ENCODE assay signal across 10 mouse cellular contexts in the genomic region with DNA sequence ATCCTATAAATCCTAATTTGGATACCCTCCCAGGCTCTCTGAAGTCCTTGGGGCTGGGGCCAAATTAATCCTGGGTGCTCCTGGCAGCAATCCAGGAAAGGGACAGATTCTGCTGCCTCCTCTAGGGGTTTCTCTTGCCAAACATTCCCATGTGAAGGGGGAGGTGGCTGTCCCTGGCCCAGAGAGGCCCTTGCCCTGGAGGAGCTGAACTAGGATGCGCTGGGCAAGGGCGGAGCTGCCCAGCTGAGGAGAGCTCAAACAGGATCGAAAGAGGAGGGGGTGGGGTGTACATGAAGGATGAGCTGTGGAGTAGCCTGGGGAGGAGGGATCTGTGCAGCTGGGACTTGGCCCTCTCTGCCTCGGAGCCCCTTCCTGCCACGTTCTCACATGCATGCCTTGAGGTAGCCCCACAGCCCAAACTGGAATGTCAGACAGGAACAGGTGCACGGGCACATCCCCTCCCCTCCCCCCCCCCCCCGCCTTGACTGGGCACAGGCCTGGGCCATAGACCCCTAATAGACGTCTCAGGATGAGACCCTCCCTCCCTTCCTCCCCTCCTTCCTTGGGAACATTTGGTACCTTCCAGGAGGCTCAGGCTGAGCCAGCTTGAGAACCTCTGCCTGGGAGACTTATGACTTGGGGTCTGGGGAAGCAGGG.
DNase-seq lines count a peak whose midpoint lies in the region; ATAC-seq and TF ChIP-seq lines count a peak whose summit lies in the region.
"Had no signal": no experiment of that assay in that cellular context is flagged by ENCODE, and none has a peak within 500 bp of the region (broad histone marks: within the 10 kb centered on the region; RNA-seq: fewer than 3 reads in every experiment).

No protein-coding gene starts in this region.

- H3K36me3 ChIP-seq in hindbrain, postnatal 0 days (ENCODE audit: insufficient read depth, low read length) = no peaks in the 10 kb centered on the region
- no peaks in the 10 kb centered on the region for H3K36me3 ChIP-seq in midbrain, embryonic 12.5 days
- H3K36me3 ChIP-seq: liver, embryonic 15.5 days had no signal

- no peak overlapping the region for H3K9ac ChIP-seq in hindbrain, postnatal 0 days (replicated peaks; ENCODE audit: low read length)
- no peak overlapping the region for H3K9ac ChIP-seq in midbrain, embryonic 12.5 days (replicated peaks)
- H3K9ac ChIP-seq: liver, embryonic 15.5 days had no signal

- no peaks in the 10 kb centered on the region for H3K4me1 ChIP-seq in lung, adult 2 months (ENCODE audit: control insufficient read depth, insufficient read depth, low read length)
- peaks cover 9% of the 10 kb centered on the region for H3K4me1 ChIP-seq in hindbrain, postnatal 0 days (ENCODE audit: insufficient read depth, low read length)
- H3K4me1 ChIP-seq in midbrain, embryonic 12.5 days = peaks cover 35% of the 10 kb centered on the region
- H3K4me1 ChIP-seq: liver, embryonic 15.5 days had no signal

- H3K9me3 ChIP-seq in hindbrain, postnatal 0 days (ENCODE audit: low read length) = no peaks in the 10 kb centered on the region
- peaks cover under 1% of the 10 kb centered on the region; the same call in 1 of the 2 replicates for H3K9me3 ChIP-seq in midbrain, embryonic 12.5 days
- H3K9me3 ChIP-seq: liver, embryonic 15.5 days had no signal

- DNase-seq in lung, adult 18-20 months = peak; percentile 4 to 13
- DNase-seq in lung, adult 2 months = no peak
- peak; percentile 55 for DNase-seq in hindbrain, postnatal 0 days (ENCODE audit: low spot score)
- no peak for DNase-seq in left cerebral cortex, adult 18-20 months (ENCODE audit: low spot score in 2 of 2)
- no peak for DNase-seq in spleen, postnatal 14 days (ENCODE audit: low spot score in 2 of 2)
- no peak for DNase-seq in MN1 (ENCODE audit: low spot score)
- DNase-seq in thymus, postnatal 14 days = no peak
- DNase-seq: kidney, adult 18-20 months had no signal

- H3K4me2 ChIP-seq in hindbrain, postnatal 0 days (ENCODE audit: low read depth, low read length) = no peak overlapping the region
- peak overlapping the region; percentile 23 for H3K4me2 ChIP-seq in midbrain, embryonic 12.5 days (replicated peaks)
- H3K4me2 ChIP-seq: liver, embryonic 15.5 days had no signal

- no peak for TF ChIP-seq CTCF in lung, adult 2 months (IDR thresholded peaks at IDR 0.05; ENCODE audit: insufficient read depth, low read length)
- TF ChIP-seq CTCF in hindbrain, postnatal 0 days (IDR thresholded peaks at IDR 0.05; ENCODE audit: low read depth) = no peak

- H3K27me3 ChIP-seq in hindbrain, postnatal 0 days (ENCODE audit: insufficient read depth, low read length) = no peaks in the 10 kb centered on the region
- peaks cover 35% of the 10 kb centered on the region for H3K27me3 ChIP-seq in midbrain, embryonic 12.5 days

- peak; percentile 60 for ATAC-seq in hindbrain, postnatal 0 days
- peak; percentile 68 for ATAC-seq in midbrain, embryonic 12.5 days (ENCODE audit: low FRiP score, low read depth)

- H3K27ac ChIP-seq in hindbrain, postnatal 0 days = no peak overlapping the region
- peak overlapping the region; percentile 6; the same call in 1 of the 2 replicates for H3K27ac ChIP-seq in midbrain, embryonic 12.5 days (replicated peaks)
- H3K27ac ChIP-seq: liver, embryonic 15.5 days had no signal

- 6% methylated on average over 8 of the region's 8 CpGs for WGBS in lung, adult 2 months
- WGBS in hindbrain, postnatal 0 days = 15% methylated on average over 7 of the region's 8 CpGs
- 4% methylated on average over 7 of the region's 8 CpGs for WGBS in midbrain, embryonic 12.5 days

- no peak for TF ChIP-seq POLR2A in lung, adult 2 months (IDR thresholded peaks at IDR 0.05; ENCODE audit: borderline replicate concordance, extremely low read depth, low read depth, low read length)

- no peak overlapping the region for H3K4me3 ChIP-seq in lung, adult 2 months (replicated peaks; ENCODE audit: extremely low read depth, low read depth, low read length)
- no peak overlapping the region for H3K4me3 ChIP-seq in hindbrain, postnatal 0 days (ENCODE audit: low read length)
- no peak overlapping the region for H3K4me3 ChIP-seq in midbrain, embryonic 12.5 days
- H3K4me3 ChIP-seq: liver, embryonic 15.5 days had no signal

Comparison
In these comparisons a context has a peak if more than half of its experiments do, and no peak if none do; other contexts are left out.
1. DNase-seq: peak in lung, adult 18-20 months (2 of 2) and hindbrain, postnatal 0 days (single experiment); none in lung, adult 2 months (single experiment), left cerebral cortex, adult 18-20 months (0 of 2), spleen, postnatal 14 days (0 of 2), MN1 (single experiment) and thymus, postnatal 14 days (single experiment).